In the genomic region with DNA sequence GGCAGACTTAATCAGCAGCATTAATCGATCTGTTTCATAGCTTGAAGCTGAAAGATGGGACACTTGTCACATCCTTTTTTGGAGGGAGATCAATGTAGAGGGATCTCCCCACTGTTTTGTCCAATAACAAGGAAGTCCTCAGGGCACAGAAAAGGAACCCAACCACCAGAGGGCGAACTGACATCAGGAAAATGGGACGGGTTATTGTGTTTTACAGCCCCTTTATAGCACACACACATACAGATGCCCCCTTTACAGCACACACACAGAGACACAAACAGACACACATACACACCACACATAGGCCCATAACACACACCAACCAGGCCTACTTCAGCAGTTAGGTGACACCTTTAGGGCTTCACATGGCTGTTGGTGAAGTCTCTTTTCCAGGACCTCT, we compare ENCODE assay signal across 9 mouse cellular contexts. TPM values are rescaled to one million over a fixed set of nuclear protein-coding genes. Genes with fewer than 3 reads are reported as not detected.
A peak's percentile ranks its signal among the peaks of the same experiment; 100 is the strongest.
DNase-seq lines count a peak whose midpoint lies in the region; ATAC-seq lines count a peak whose summit lies in the region.
"Had no signal": no experiment of that assay in that cellular context is flagged by ENCODE, and none has a peak within 500 bp of the region (broad histone marks: within the 10 kb centered on the region; RNA-seq: fewer than 3 reads in every experiment).

No protein-coding gene starts in this region.

- no peaks in the 10 kb centered on the region for H3K27me3 ChIP-seq in heart, embryonic 11.5 days (ENCODE audit: control insufficient read depth, insufficient read depth, low read length)

- H3K4me1 ChIP-seq in heart, embryonic 11.5 days (ENCODE audit: control insufficient read depth, insufficient read depth, low read length) = no peaks in the 10 kb centered on the region

- intact Hi-C loops in left cerebral cortex, postnatal 4 days (cut with DNase I) = no loop called here

- no peak overlapping the region for H3K4me3 ChIP-seq in heart, embryonic 11.5 days (ENCODE audit: low read depth, low read length)

- H3K36me3 ChIP-seq in heart, embryonic 11.5 days (ENCODE audit: control insufficient read depth, insufficient read depth, low read length) = no peaks in the 10 kb centered on the region

- 38% methylated on average over 3 of the region's 3 CpGs for WGBS in heart, embryonic 11.5 days (ENCODE audit: insufficient replicate concordance)

- H3K27ac ChIP-seq in heart, embryonic 11.5 days (ENCODE audit: low read depth, low read length) = no peak overlapping the region
- H3K27ac ChIP-seq: macrophage had no signal

- ATAC-seq in heart, embryonic 11.5 days (replicated peaks; ENCODE audit: insufficient number of reproducible peaks, low FRiP score, low TSS enrichment) = no peak

- H3K4me2 ChIP-seq in heart, embryonic 11.5 days = no peak overlapping the region

- DNase-seq in heart, adult 11 months = peak; percentile 85
- DNase-seq in urinary bladder, postnatal 14 days (ENCODE audit: low spot score) = peak; percentile 17
- no peak for DNase-seq in urinary bladder, postnatal 4 days (ENCODE audit: low spot score in 2 of 2)
- DNase-seq in frontal cortex, adult 2 months (ENCODE audit: extremely low spot score in 1 of 2, low spot score in 1 of 2) = peak; percentile 18 to 72
- peak; percentile 35 for DNase-seq in left cerebral cortex, postnatal 4 days
- DNase-seq in right cerebral cortex, postnatal 10 days (ENCODE audit: low spot score in 2 of 2) = peak; percentile 38 to 46
- DNase-seq in thymus, postnatal 25 days = no peak

- H3K9me3 ChIP-seq in heart, embryonic 11.5 days (replicated peaks; ENCODE audit: control insufficient read depth, low read length) = no peaks in the 10 kb centered on the region

- no peak overlapping the region for H3K9ac ChIP-seq in heart, embryonic 11.5 days (ENCODE audit: low read depth, low read length)

RNA-seq across cellular contexts. Expression of gene Cnga2, which starts 21.2 kb away (rescaled TPM):
- polyA plus RNA-seq in heart, embryonic 11.5 days (2014; fragmentation: Nextera tagmentation; extraction: Ambion mirVana) = 0.11 TPM in 1 of 2 replicates, not detected in the other
- 0.68 and 1.5 TPM in 2 replicates for polyA plus RNA-seq in frontal cortex, adult 2 months (2012; rRNA removed)
- total RNA-seq in left cerebral cortex, postnatal 4 days (2021) = under 1 TPM; 0.32 to 0.44 TPM
- polyA plus RNA-seq: macrophage had no signal

RNA-seq across cellular contexts. Expression of gene Fate1, which starts 40.0 kb away (rescaled TPM):
- not detected in 2 replicates for polyA plus RNA-seq in heart, embryonic 11.5 days (2014; fragmentation: Nextera tagmentation; extraction: Ambion mirVana)
- polyA plus RNA-seq in frontal cortex, adult 2 months (2012; rRNA removed) = 0.12 and 0.36 TPM in 2 replicates
- not detected for total RNA-seq in left cerebral cortex, postnatal 4 days (2021)
- polyA plus RNA-seq: macrophage had no signal

RNA-seq across cellular contexts. Expression of gene Prrg3, which starts 50.4 kb away (rescaled TPM):
- polyA plus RNA-seq in heart, embryonic 11.5 days (2014; fragmentation: Nextera tagmentation; extraction: Ambion mirVana) = 4.1 and 5.1 TPM in 2 replicates
- polyA plus RNA-seq in frontal cortex, adult 2 months (2012; rRNA removed) = 21.4 and 22.3 TPM in 2 replicates
- total RNA-seq in left cerebral cortex, postnatal 4 days (2021) = 10 to 100 TPM; 28.3 to 33.4 TPM
- polyA plus RNA-seq: macrophage had no signal

Comparison
In these comparisons a context has a peak if more than half of its experiments do, and no peak if none do; other contexts are left out.
1. DNase-seq: peak in heart, adult 11 months (single experiment), urinary bladder, postnatal 14 days (single experiment), frontal cortex, adult 2 months (2 of 2), left cerebral cortex, postnatal 4 days (single experiment) and right cerebral cortex, postnatal 10 days (2 of 2); none in urinary bladder, postnatal 4 days (0 of 2) and thymus, postnatal 25 days (single experiment).